Mouse (Mus musculus) C2C12 (cell line): Measurements from ENCODE around the gene Tcl1. TPM values are rescaled to one million over a fixed set of nuclear protein-coding genes. Genes with fewer than 3 reads are reported as not detected.
"Not testable (repeated sequence)": the region's sequence is repeated elsewhere in the genome, so short reads cannot be mapped to it uniquely, and the experiment has no call there.

Experiments used
- H3K27me3 ChIP-seq: one replicate; pipeline ENCODE4 v1.6.1; 2011; ENCODE audit not compliant: control insufficient read depth, insufficient read depth, insufficient read length
- H3K36me3 ChIP-seq: one replicate; pipeline ENCODE4 v1.6.1; 2011; ENCODE audit not compliant: control insufficient read depth, insufficient read depth
- H3K4me3 ChIP-seq: one replicate; pipeline ENCODE4 v1.5.1; 2011; ENCODE audit warnings: mild to moderate bottlenecking, control low read depth; ENCODE audit not compliant: poor library complexity, insufficient read depth, severe bottlenecking
- H3K79me2 ChIP-seq: one replicate; pipeline ENCODE4 v1.6.1; 2011; ENCODE audit not compliant: control insufficient read depth, insufficient read depth
- H3K79me3 ChIP-seq: one replicate; pipeline ENCODE4 v1.6.1; 2011; ENCODE audit warnings: low read depth, control low read depth
- H3ac ChIP-seq: one replicate; pipeline ENCODE3; 2011; ENCODE audit warnings: low read depth; ENCODE audit not compliant: control insufficient read depth, insufficient read length
- CEBPB ChIP-seq: IDR thresholded peaks from one replicate; pipeline ENCODE4 v1.6.1; 2011; ENCODE audit warnings: low read depth, mild to moderate bottlenecking, control low read depth, moderate library complexity
- CTCF ChIP-seq: IDR thresholded peaks from one replicate; pipeline ENCODE4 v1.5.1; 2011; ENCODE audit not compliant: control insufficient read depth, insufficient read depth, insufficient read length
- FOSL1 ChIP-seq: IDR thresholded peaks from one replicate; pipeline ENCODE4 v1.8.0; 2011; ENCODE audit warnings: mild to moderate bottlenecking, low read length; ENCODE audit not compliant: poor library complexity, insufficient read depth, severe bottlenecking
- MAX ChIP-seq: IDR thresholded peaks from one replicate; pipeline ENCODE4 v1.6.1; 2011; ENCODE audit warnings: mild to moderate bottlenecking, control low read depth
- MYOD1 ChIP-seq: IDR thresholded peaks from one replicate; pipeline ENCODE4 v1.6.1; 2011; ENCODE audit warnings: low read depth; ENCODE audit not compliant: control insufficient read depth, insufficient read length
- MYOG ChIP-seq: IDR thresholded peaks from one replicate; pipeline ENCODE4 v1.6.1; 2011; ENCODE audit not compliant: control insufficient read depth, insufficient read length; ENCODE audit errors: extremely low read depth
- USF1 ChIP-seq: IDR thresholded peaks from one replicate; pipeline ENCODE4 v1.6.1; 2011; ENCODE audit warnings: low read depth, mild to moderate bottlenecking, control low read depth, moderate library complexity
- polyA plus RNA-seq: library from polyadenylated mRNA; unstranded; fragments of >200 nt; fragmentation: generic; extraction: Trizol; gene quantifications from one replicate; pipeline ENCODE4 v1.2.1, GENCODE M21; 2012; ENCODE audit warnings: missing spikeins

Gene Tcl1
- polyA plus RNA-seq, 1 experiment = not detected

- Histone ChIP-seq H3K79me3 (no peaks in the 10 kb centered on the region), H3K27me3 (peaks cover 10% of the 10 kb centered on the region), H3K4me3 (no peak overlapping the region), H3ac (no peak overlapping the region), H3K36me3 (no peaks in the 10 kb centered on the region), H3K79me2 (no peaks in the 10 kb centered on the region)
- TF ChIP-seq USF1 (no peak), MYOG (no peak), CEBPB (no peak), MAX (no peak), MYOD1 (no peak), FOSL1 (no peak), CTCF (no peak)
These were observed 5.4 kb downstream of the Tcl1 start for GRCm38 (mm10) chr12:105217101-105217760.

- Histone ChIP-seq H3K36me3 (no peaks in the 10 kb centered on the region), H3ac (no peak overlapping the region), H3K27me3 (peaks cover 14% of the 10 kb centered on the region), H3K79me2 (no peaks in the 10 kb centered on the region), H3K79me3 (no peaks in the 10 kb centered on the region), H3K4me3 (no peak overlapping the region)
- TF ChIP-seq MAX (no peak), MYOD1 (no peak), MYOG (no peak), CTCF (no peak), CEBPB (no peak), USF1 (no peak), FOSL1 (no peak)
These were observed 13.4 kb downstream of the Tcl1 start for GRCm38 (mm10) chr12:105209231-105209630.

- Histone ChIP-seq H3K36me3 (no peaks in the 10 kb centered on the region), H3ac (no peak overlapping the region), H3K27me3 (peaks cover 14% of the 10 kb centered on the region), H3K4me3 (no peak overlapping the region), H3K79me2 (no peaks in the 10 kb centered on the region), H3K79me3 (no peaks in the 10 kb centered on the region)
- TF ChIP-seq MYOG (no peak), MYOD1 (no peak), CTCF (no peak), CEBPB (no peak), FOSL1 (no peak), MAX (no peak), USF1 (no peak)
These were observed 14.2 kb downstream of the Tcl1 start for GRCm38 (mm10) chr12:105208441-105208840.

- TF ChIP-seq MYOD1 (no peak), MAX (no peak), FOSL1 (no peak), CTCF (no peak), MYOG (no peak), CEBPB (no peak), USF1 (no peak)
- H3K79me2 ChIP-seq = no peaks in the 10 kb centered on the region
These were observed 15.5 kb downstream of the Tcl1 start for GRCm38 (mm10) chr12:105207071-105207470.

GRCm38 (mm10) chr12:105201657-105202056 lies 20.9 kb downstream of the Tcl1 start, which contains the start of gene Tcl1b4:
Gene Tcl1b4, plus strand, starts transcription at chr12:105201957.
- H3K36me3 ChIP-seq, H3K79me3 ChIP-seq, H3ac ChIP-seq, H3K27me3 ChIP-seq, H3K4me3 ChIP-seq, H3K79me2 ChIP-seq: not testable (repeated sequence)

More at GRCm38 (mm10) chr12:105207071-105207470, 15.5 kb downstream of the Tcl1 start:
- peaks cover 14% of the 10 kb centered on the region for H3K27me3 ChIP-seq
- H3K79me3 ChIP-seq = no peaks in the 10 kb centered on the region
- H3K4me3 ChIP-seq = no peak overlapping the region
- H3ac ChIP-seq = no peak overlapping the region
- H3K36me3 ChIP-seq = no peaks in the 10 kb centered on the region

GRCm38 (mm10) chr12:105199684-105200497 lies 22.7 kb downstream of the Tcl1 start:
- not testable (repeated sequence) for H3K36me3 ChIP-seq, H3K27me3 ChIP-seq, H3K79me3 ChIP-seq, H3K79me2 ChIP-seq, H3K4me3 ChIP-seq, H3ac ChIP-seq

- not testable (repeated sequence) for H3ac ChIP-seq, H3K36me3 ChIP-seq, H3K4me3 ChIP-seq, H3K79me2 ChIP-seq, H3K27me3 ChIP-seq, H3K79me3 ChIP-seq
These were observed 31.9 kb downstream of the Tcl1 start, which contains the start of gene Tcl1b3 for GRCm38 (mm10) chr12:105190743-105191142. Gene Tcl1b3, plus strand, starts transcription at chr12:105191043.

GRCm38 (mm10) chr12:105188980-105189379 lies 33.6 kb downstream of the Tcl1 start:
- not testable (repeated sequence) for H3K4me3 ChIP-seq, H3K27me3 ChIP-seq, H3ac ChIP-seq

More at GRCm38 (mm10) chr12:105188980-105189379, 33.6 kb downstream of the Tcl1 start:
- H3K79me2 ChIP-seq, H3K79me3 ChIP-seq, H3K36me3 ChIP-seq: not testable (repeated sequence)
